Mouse (Mus musculus): ENCODE results near the gene Slc25a39. TPM values are rescaled to one million over a fixed set of nuclear protein-coding genes. Genes with fewer than 3 reads are reported as not detected.
A peak's percentile ranks its signal among the peaks of the same experiment; 100 is the strongest.

The Slc25a39 gene
- 322 and 403 TPM in 2 replicates for polyA plus RNA-seq (2012; rRNA removed)

- no peak for TF ChIP-seq CTCF (IDR thresholded peaks at IDR 0.05; ENCODE audit: extremely low read depth, insufficient read length, insufficient replicate concordance, low read depth, low read length)
- no peak for TF ChIP-seq POLR2A (IDR thresholded peaks at IDR 0.05; ENCODE audit: low read depth, low read length)
- Histone ChIP-seq H3K4me1 (ENCODE audit: control insufficient read depth, insufficient read depth, insufficient read length, low read length) (peaks cover 9% of the 10 kb centered on the region), H3K36me3 (ENCODE audit: control insufficient read depth, insufficient read depth, low read length) (peaks cover 21% of the 10 kb centered on the region), H3K27me3 (ENCODE audit: control insufficient read depth, insufficient read depth, low read length) (no peaks in the 10 kb centered on the region), H3K27ac (ENCODE audit: insufficient read depth, low read depth, low read length) (peak within 1 kb of the TSS; percentile 83), H3K4me3 (ENCODE audit: low read depth, low read length) (peak within 1 kb of the TSS; percentile 90)
- WGBS: under 1% methylated on average over 19 of the region's 19 CpGs
Observed at GRCm38 (mm10) chr11:102407834-102408215, at the start of gene Slc25a39. Gene Slc25a39, minus strand, starts transcription at chr11:102407946.

GRCm38 (mm10) chr11:102455740-102456396 lies 48.1 kb upstream of the Slc25a39 start:
- no peaks in the 10 kb centered on the region for H3K36me3 ChIP-seq (ENCODE audit: control insufficient read depth, insufficient read depth, low read length)
- no peak overlapping the region for H3K27ac ChIP-seq (ENCODE audit: insufficient read depth, low read depth, low read length)
- peaks cover 9% of the 10 kb centered on the region for H3K4me1 ChIP-seq (ENCODE audit: control insufficient read depth, insufficient read depth, insufficient read length, low read length)
- TF ChIP-seq CTCF (IDR thresholded peaks at IDR 0.05; ENCODE audit: extremely low read depth, insufficient read length, insufficient replicate concordance, low read depth, low read length): peak; percentile 46; the same call in 1 of the 2 replicates
- TF ChIP-seq POLR2A (IDR thresholded peaks at IDR 0.05; ENCODE audit: low read depth, low read length): no peak
- WGBS: under 1% methylated on average over 40 of the region's 40 CpGs
- peaks cover 2% of the 10 kb centered on the region; the same call in 1 of the 2 replicates for H3K27me3 ChIP-seq (ENCODE audit: control insufficient read depth, insufficient read depth, low read length)
- H3K4me3 ChIP-seq (ENCODE audit: low read depth, low read length): peak overlapping the region; percentile 69

GRCm38 (mm10) chr11:102453131-102453530 lies 45.4 kb upstream of the Slc25a39 start:
- Histone ChIP-seq H3K4me3 (ENCODE audit: low read depth, low read length) (no peak overlapping the region), H3K27ac (ENCODE audit: insufficient read depth, low read depth, low read length) (no peak overlapping the region), H3K27me3 (ENCODE audit: control insufficient read depth, insufficient read depth, low read length) (peaks cover 12% of the 10 kb centered on the region), H3K36me3 (ENCODE audit: control insufficient read depth, insufficient read depth, low read length) (no peaks in the 10 kb centered on the region), H3K4me1 (ENCODE audit: control insufficient read depth, insufficient read depth, insufficient read length, low read length) (peaks cover 9% of the 10 kb centered on the region)
- WGBS: 48% methylated on average over 10 of the region's 10 CpGs
- TF ChIP-seq CTCF (IDR thresholded peaks at IDR 0.05; ENCODE audit: extremely low read depth, insufficient read length, insufficient replicate concordance, low read depth, low read length): no peak
- no peak for TF ChIP-seq POLR2A (IDR thresholded peaks at IDR 0.05; ENCODE audit: low read depth, low read length)

GRCm38 (mm10) chr11:102449043-102450008 lies 41.6 kb upstream of the Slc25a39 start:
- peaks cover 8% of the 10 kb centered on the region for H3K4me1 ChIP-seq (ENCODE audit: control insufficient read depth, insufficient read depth, insufficient read length, low read length)
- no peaks in the 10 kb centered on the region for H3K36me3 ChIP-seq (ENCODE audit: control insufficient read depth, insufficient read depth, low read length)
- WGBS: 32% methylated on average over 17 of the region's 17 CpGs
- H3K4me3 ChIP-seq (ENCODE audit: low read depth, low read length): no peak overlapping the region
- TF ChIP-seq POLR2A (IDR thresholded peaks at IDR 0.05; ENCODE audit: low read depth, low read length): no peak
- TF ChIP-seq CTCF (IDR thresholded peaks at IDR 0.05; ENCODE audit: extremely low read depth, insufficient read length, insufficient replicate concordance, low read depth, low read length): no peak
- H3K27ac ChIP-seq (ENCODE audit: insufficient read depth, low read depth, low read length): no peak overlapping the region
- H3K27me3 ChIP-seq (ENCODE audit: control insufficient read depth, insufficient read depth, low read length): peaks cover 35% of the 10 kb centered on the region

- Histone ChIP-seq H3K4me3 (ENCODE audit: low read depth, low read length) (no peak overlapping the region), H3K27ac (ENCODE audit: insufficient read depth, low read depth, low read length) (no peak overlapping the region), H3K4me1 (ENCODE audit: control insufficient read depth, insufficient read depth, insufficient read length, low read length) (peaks cover 8% of the 10 kb centered on the region), H3K27me3 (ENCODE audit: control insufficient read depth, insufficient read depth, low read length) (peaks cover 35% of the 10 kb centered on the region), H3K36me3 (ENCODE audit: control insufficient read depth, insufficient read depth, low read length) (no peaks in the 10 kb centered on the region)
- no peak for TF ChIP-seq CTCF (IDR thresholded peaks at IDR 0.05; ENCODE audit: extremely low read depth, insufficient read length, insufficient replicate concordance, low read depth, low read length)
- no peak for TF ChIP-seq POLR2A (IDR thresholded peaks at IDR 0.05; ENCODE audit: low read depth, low read length)
- WGBS: 19% methylated on average over 8 of the region's 8 CpGs
Observed at GRCm38 (mm10) chr11:102448327-102448726, 40.6 kb upstream of the Slc25a39 start.

GRCm38 (mm10) chr11:102447497-102447896 lies 39.8 kb upstream of the Slc25a39 start, which contains the start of gene Fam171a2:
Gene Fam171a2, minus strand, starts transcription at chr11:102447682.
- Histone ChIP-seq H3K27ac (ENCODE audit: insufficient read depth, low read depth, low read length) (no peak within 1 kb of the TSS), H3K27me3 (ENCODE audit: control insufficient read depth, insufficient read depth, low read length) (peaks cover 35% of the 10 kb centered on the region), H3K36me3 (ENCODE audit: control insufficient read depth, insufficient read depth, low read length) (no peaks in the 10 kb centered on the region), H3K4me3 (ENCODE audit: low read depth, low read length) (peak within 1 kb of the TSS; percentile 61), H3K4me1 (ENCODE audit: control insufficient read depth, insufficient read depth, insufficient read length, low read length) (peaks cover 8% of the 10 kb centered on the region)
- under 1% methylated on average over 40 of the region's 40 CpGs for WGBS
- no peak for TF ChIP-seq POLR2A (IDR thresholded peaks at IDR 0.05; ENCODE audit: low read depth, low read length)
- TF ChIP-seq CTCF (IDR thresholded peaks at IDR 0.05; ENCODE audit: extremely low read depth, insufficient read length, insufficient replicate concordance, low read depth, low read length): peak; percentile 67
